Mouse (Mus musculus): ENCODE results near the gene Gm11146. TPM values are rescaled to one million over a fixed set of nuclear protein-coding genes. Genes with fewer than 3 reads are reported as not detected.

Gm11146 gene
- polyA plus RNA-seq (2016; fragmentation: Nextera tagmentation; extraction: Ambion mirVana), result not detected in 2 replicates

GRCm38 (mm10) chr16:77601994-77602393 lies at the start of gene Gm11146:
Gene Gm11146 (minus strand): TSS chr16:77602094.
- no peak for ATAC-seq (ENCODE audit: low FRiP score)
- Histone ChIP-seq H3K4me2 (no peak within 1 kb of the TSS), H3K9me3 (no peaks in the 10 kb centered on the region), H3K36me3 (replicated peaks) (peaks cover 5% of the 10 kb centered on the region; the same call in 1 of the 2 replicates), H3K4me1 (no peaks in the 10 kb centered on the region), H3K4me3 (replicated peaks) (no peak within 1 kb of the TSS), H3K27me3 (no peaks in the 10 kb centered on the region), H3K9ac (no peak within 1 kb of the TSS), H3K27ac (no peak within 1 kb of the TSS)
- WGBS, result 79% methylated on average over 1 of the region's 1 CpGs

GRCm38 (mm10) chr16:77650596-77650995 lies 48.7 kb upstream of the Gm11146 start:
- H3K27ac ChIP-seq, result no peak overlapping the region
- no peak; the same call in 1 of the 2 replicates for ATAC-seq (ENCODE audit: low FRiP score)
- H3K9ac ChIP-seq, result no peak overlapping the region

GRCm38 (mm10) chr16:77649006-77649405 lies 47.1 kb upstream of the Gm11146 start:
- Histone ChIP-seq H3K9me3 (no peaks in the 10 kb centered on the region), H3K27me3 (no peaks in the 10 kb centered on the region), H3K4me1 (peaks cover 22% of the 10 kb centered on the region), H3K27ac (0 out of 2 replicates have a peak overlapping the region, but pooled peaks have one; percentile 46), H3K9ac (no peak overlapping the region), H3K36me3 (replicated peaks) (no peaks in the 10 kb centered on the region), H3K4me2 (no peak overlapping the region), H3K4me3 (replicated peaks) (no peak overlapping the region)
- ATAC-seq (ENCODE audit: low FRiP score), result no peak
- WGBS, result 39% methylated on average over 2 of the region's 2 CpGs

More at GRCm38 (mm10) chr16:77650596-77650995, 48.7 kb upstream of the Gm11146 start:
- no peak overlapping the region for H3K4me2 ChIP-seq
- H3K4me3 ChIP-seq (replicated peaks), result no peak overlapping the region
- WGBS, result 15% methylated on average over 1 of the region's 1 CpGs
- H3K4me1 ChIP-seq, result peaks cover 16% of the 10 kb centered on the region
- H3K27me3 ChIP-seq, result no peaks in the 10 kb centered on the region
- no peaks in the 10 kb centered on the region for H3K36me3 ChIP-seq (replicated peaks)
- no peaks in the 10 kb centered on the region for H3K9me3 ChIP-seq

GRCm38 (mm10) chr16:77648181-77648580 lies 46.3 kb upstream of the Gm11146 start:
- H3K4me1 ChIP-seq, result peaks cover 30% of the 10 kb centered on the region
- 42% methylated on average over 2 of the region's 2 CpGs for WGBS
- H3K27ac ChIP-seq, result peak overlapping the region; percentile 71
- no peak overlapping the region for H3K4me3 ChIP-seq (replicated peaks)
- no peaks in the 10 kb centered on the region for H3K9me3 ChIP-seq
- no peak overlapping the region for H3K4me2 ChIP-seq
- no peaks in the 10 kb centered on the region for H3K36me3 ChIP-seq (replicated peaks)
- ATAC-seq (ENCODE audit: low FRiP score), result no peak
- H3K9ac ChIP-seq, result no peak overlapping the region
- no peaks in the 10 kb centered on the region for H3K27me3 ChIP-seq

- ATAC-seq (ENCODE audit: low FRiP score), result no peak
- Histone ChIP-seq H3K36me3 (replicated peaks) (no peaks in the 10 kb centered on the region), H3K4me2 (peak overlapping the region; percentile 21; the same call in 1 of the 2 replicates), H3K4me3 (replicated peaks) (no peak overlapping the region), H3K27me3 (no peaks in the 10 kb centered on the region), H3K9me3 (no peaks in the 10 kb centered on the region), H3K4me1 (peaks cover 33% of the 10 kb centered on the region), H3K9ac (no peak overlapping the region), H3K27ac (peak overlapping the region; percentile 15; the same call in 1 of the 2 replicates)
- WGBS, result 57% methylated on average over 7 of the region's 7 CpGs
Observed at GRCm38 (mm10) chr16:77646146-77646545, 44.3 kb upstream of the Gm11146 start.

GRCm38 (mm10) chr16:77644976-77645375 lies 43.1 kb upstream of the Gm11146 start:
- Histone ChIP-seq H3K4me2 (peak overlapping the region; percentile 38), H3K9ac (peak overlapping the region; percentile 33; the same call in 1 of the 2 replicates), H3K27me3 (no peaks in the 10 kb centered on the region), H3K4me1 (peaks cover 33% of the 10 kb centered on the region), H3K27ac (peak overlapping the region; percentile 59; the same call in 1 of the 2 replicates), H3K9me3 (no peaks in the 10 kb centered on the region), H3K4me3 (replicated peaks) (peak overlapping the region; percentile 8; the same call in 1 of the 2 replicates), H3K36me3 (replicated peaks) (no peaks in the 10 kb centered on the region)
- ATAC-seq (ENCODE audit: low FRiP score), result no peak
- WGBS, result 55% methylated on average over 1 of the region's 1 CpGs

- no peaks in the 10 kb centered on the region for H3K27me3 ChIP-seq
- peaks cover 30% of the 10 kb centered on the region for H3K4me1 ChIP-seq
- H3K27ac ChIP-seq, result peak overlapping the region; percentile 94
- peak overlapping the region; percentile 63 for H3K9ac ChIP-seq
- WGBS, result 3% methylated on average over 31 of the region's 31 CpGs
- no peaks in the 10 kb centered on the region for H3K36me3 ChIP-seq (replicated peaks)
- H3K4me3 ChIP-seq (replicated peaks), result peak overlapping the region; percentile 40
- no peaks in the 10 kb centered on the region for H3K9me3 ChIP-seq
- H3K4me2 ChIP-seq, result peak overlapping the region; percentile 68
- ATAC-seq (ENCODE audit: low FRiP score), result peak; percentile 89
Observed at GRCm38 (mm10) chr16:77643871-77644720, 42.2 kb upstream of the Gm11146 start.

GRCm38 (mm10) chr16:77643036-77643870 lies 41.4 kb upstream of the Gm11146 start:
- 0 out of 2 replicates have a peak, but pooled peaks have one; percentile 1 for ATAC-seq (ENCODE audit: low FRiP score)
- 75% methylated on average over 14 of the region's 14 CpGs for WGBS

GRCm38 (mm10) chr16:77636497-77636896 lies 34.6 kb upstream of the Gm11146 start:
- H3K27ac ChIP-seq, result peak overlapping the region; percentile 75
- WGBS, result 24% methylated on average over 6 of the region's 6 CpGs
- no peaks in the 10 kb centered on the region for H3K9me3 ChIP-seq
- H3K4me2 ChIP-seq, result no peak overlapping the region
- peaks cover 12% of the 10 kb centered on the region for H3K4me1 ChIP-seq
- no peak overlapping the region for H3K4me3 ChIP-seq (replicated peaks)
- H3K27me3 ChIP-seq, result no peaks in the 10 kb centered on the region
- no peak overlapping the region for H3K9ac ChIP-seq
- H3K36me3 ChIP-seq (replicated peaks), result no peaks in the 10 kb centered on the region
- peak; percentile 64 for ATAC-seq (ENCODE audit: low FRiP score)

More at GRCm38 (mm10) chr16:77643036-77643870, 41.4 kb upstream of the Gm11146 start:
- Histone ChIP-seq H3K36me3 (replicated peaks) (no peaks in the 10 kb centered on the region), H3K4me2 (peak overlapping the region; percentile 68), H3K27ac (peak overlapping the region; percentile 94), H3K4me3 (replicated peaks) (peak overlapping the region; percentile 40; the same call in 1 of the 2 replicates), H3K27me3 (no peaks in the 10 kb centered on the region), H3K9me3 (no peaks in the 10 kb centered on the region), H3K9ac (peak overlapping the region; percentile 63; the same call in 1 of the 2 replicates), H3K4me1 (peaks cover 24% of the 10 kb centered on the region)

- Histone ChIP-seq H3K9ac (no peak overlapping the region), H3K27ac (no peak overlapping the region)
- 81% methylated on average over 6 of the region's 6 CpGs for WGBS
Observed at GRCm38 (mm10) chr16:77632315-77632881, 30.5 kb upstream of the Gm11146 start.

GRCm38 (mm10) chr16:77622681-77623080 lies 20.8 kb upstream of the Gm11146 start:
- Histone ChIP-seq H3K36me3 (replicated peaks) (no peaks in the 10 kb centered on the region), H3K27me3 (no peaks in the 10 kb centered on the region), H3K9ac (no peak overlapping the region), H3K4me2 (no peak overlapping the region), H3K27ac (no peak overlapping the region), H3K9me3 (no peaks in the 10 kb centered on the region), H3K4me1 (no peaks in the 10 kb centered on the region), H3K4me3 (replicated peaks) (no peak overlapping the region)
- no peak for ATAC-seq (ENCODE audit: low FRiP score)
- WGBS, result 80% methylated on average over 5 of the region's 5 CpGs

More at GRCm38 (mm10) chr16:77632315-77632881, 30.5 kb upstream of the Gm11146 start:
- no peak overlapping the region for H3K4me3 ChIP-seq (replicated peaks)
- no peaks in the 10 kb centered on the region for H3K9me3 ChIP-seq
- ATAC-seq (ENCODE audit: low FRiP score), result no peak
- peaks cover 12% of the 10 kb centered on the region for H3K4me1 ChIP-seq
- H3K36me3 ChIP-seq (replicated peaks), result no peaks in the 10 kb centered on the region
- H3K4me2 ChIP-seq, result no peak overlapping the region
- H3K27me3 ChIP-seq, result no peaks in the 10 kb centered on the region
